Mouse (Mus musculus) urinary bladder, postnatal 4 days (tissue): ENCODE measurements at regions not wholly inside any gene's neighbourhood (a gene's known extent, or its start where the extent isn't known, plus 50 kb on each side); places are given as distances from the start of the nearest gene placed in this dataset.

Source experiments
- DNase-seq, 2 experiments: peaks; one replicate each; pipeline ENCODE4 v3.0.0; 2021 to 2022; ENCODE audit warnings: low spot score in 2 of 2

GRCm38 (mm10) chr12:36748345-36748744 lies 360.0 kb upstream of the Meox2 start:
- DNase-seq, result no peak

- no peak for DNase-seq
Measured at GRCm38 (mm10) chr12:36765315-36766058, 342.9 kb upstream of the Meox2 start.

- no peak for DNase-seq
Measured at GRCm38 (mm10) chr12:36766167-36766566, 342.2 kb upstream of the Meox2 start.

GRCm38 (mm10) chr12:36780761-36781160 lies 327.6 kb upstream of the Meox2 start:
- DNase-seq, result no peak

- DNase-seq, result no peak
Measured at GRCm38 (mm10) chr12:36790866-36791265, 317.5 kb upstream of the Meox2 start.

GRCm38 (mm10) chr12:36791430-36791829 lies 316.9 kb upstream of the Meox2 start:
- DNase-seq, result no peak

GRCm38 (mm10) chr12:36792205-36792604 lies 316.1 kb upstream of the Meox2 start:
- DNase-seq, result no peak

GRCm38 (mm10) chr12:36793799-36794198 lies 314.5 kb upstream of the Meox2 start:
- DNase-seq, result no peak

- no peak for DNase-seq
Measured at GRCm38 (mm10) chr12:36796201-36796600, 312.1 kb upstream of the Meox2 start.

- DNase-seq, result no peak
Measured at GRCm38 (mm10) chr12:36817938-36818337, 290.4 kb upstream of the Meox2 start.

GRCm38 (mm10) chr12:36818852-36819251 lies 289.5 kb upstream of the Meox2 start:
- DNase-seq, result no peak

- no peak for DNase-seq
Measured at GRCm38 (mm10) chr12:36826766-36827165, 281.6 kb upstream of the Meox2 start.

GRCm38 (mm10) chr12:36831307-36831997 lies 276.9 kb upstream of the Meox2 start:
- no peak for DNase-seq

- no peak for DNase-seq
Measured at GRCm38 (mm10) chr12:36842957-36843356, 265.4 kb upstream of the Meox2 start.

- no peak for DNase-seq
Measured at GRCm38 (mm10) chr12:36845130-36845529, 263.2 kb upstream of the Meox2 start.

GRCm38 (mm10) chr12:36849086-36849485 lies 259.3 kb upstream of the Meox2 start:
- DNase-seq, result no peak

- no peak for DNase-seq
Measured at GRCm38 (mm10) chr12:36863113-36863512, 245.2 kb upstream of the Meox2 start.

GRCm38 (mm10) chr12:36880724-36881123 lies 227.6 kb upstream of the Meox2 start:
- no peak for DNase-seq

GRCm38 (mm10) chr12:36913364-36913763 lies 195.0 kb upstream of the Meox2 start:
- no peak for DNase-seq

- DNase-seq, result no peak
Measured at GRCm38 (mm10) chr12:36917576-36918106, 190.7 kb upstream of the Meox2 start.

- no peak for DNase-seq
Measured at GRCm38 (mm10) chr12:36918294-36918876, 190.0 kb upstream of the Meox2 start.

GRCm38 (mm10) chr12:36923558-36923957 lies 184.8 kb upstream of the Meox2 start:
- DNase-seq, result no peak

- DNase-seq, result no peak
Measured at GRCm38 (mm10) chr12:36926225-36926624, 182.1 kb upstream of the Meox2 start.
